Mouse (Mus musculus): ENCODE measurements around the gene Cdh4.

- TF ChIP-seq CTCF (conservative IDR thresholded peaks at IDR 0.05; ENCODE audit: low read length): no peak
- TF ChIP-seq NANOG (IDR thresholded peaks at IDR 0.05; ENCODE audit: borderline replicate concordance, low read length): no peak
- TF ChIP-seq POU5F1 (IDR thresholded peaks at IDR 0.05; ENCODE audit: borderline replicate concordance, low read length): no peak
Observed at GRCm38 (mm10) chr2:179459606-179460005, 17.4 kb downstream of the Cdh4 start.

Data from E14TG2a.4 (cell line).